Mouse (Mus musculus) megakaryocyte, embryonic 14.5 days (primary cell): Measurements from ENCODE around the gene Hspe1.

ENCODE experiments used
- FLI1 ChIP-seq: IDR thresholded peaks from 2 replicates; pipeline ENCODE4 v1.6.1; 2012; ENCODE audit warnings: low read length, inconsistent platforms, mixed read lengths
- GATA1 ChIP-seq: IDR thresholded peaks from 3 replicates; pipeline ENCODE4 v1.6.1; 2012; ENCODE audit warnings: mixed read lengths, low read length, inconsistent platforms, borderline replicate concordance

GRCm38 (mm10) chr1:55048841-55049587 lies 38.9 kb upstream of the Hspe1 start:
- TF ChIP-seq GATA1, result no peak
- no peak for TF ChIP-seq FLI1
